Comparison of ENCODE assay signal across 15 mouse cellular contexts in the genomic region with DNA sequence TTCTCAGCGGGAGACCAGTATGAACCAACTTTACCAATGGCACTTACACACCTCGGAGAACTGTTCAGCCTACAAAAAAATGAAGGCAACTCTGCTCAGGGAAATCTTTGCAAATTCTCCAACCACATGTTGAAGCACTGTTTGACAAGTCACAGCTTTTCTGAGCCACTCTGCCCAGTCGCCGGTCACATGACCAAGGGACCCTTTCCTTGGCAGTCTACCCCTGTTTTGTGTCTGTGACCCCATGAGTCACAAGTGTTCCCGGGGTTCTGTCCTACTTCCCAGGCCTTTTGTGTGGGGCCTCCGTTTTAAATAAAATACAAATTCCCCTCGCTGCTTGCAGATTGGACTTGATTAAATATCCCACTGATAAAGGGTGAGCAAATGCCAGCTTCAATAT.
"Had no signal": no experiment of that assay in that cellular context is flagged by ENCODE, and none has a peak within 500 bp of the region (broad histone marks: within the 10 kb centered on the region; RNA-seq: fewer than 3 reads in every experiment).

No protein-coding gene starts in this region.

- H3K9ac ChIP-seq: kidney, embryonic 15.5 days; limb, embryonic 13.5 days; liver, embryonic 14.5 days; neural tube, embryonic 15.5 days had no signal

- H3K36me3 ChIP-seq: kidney, embryonic 15.5 days; limb, embryonic 13.5 days; midbrain, embryonic 10.5 days; neural tube, embryonic 15.5 days had no signal

- H3K27me3 ChIP-seq: limb, embryonic 13.5 days; neural tube, embryonic 15.5 days had no signal

- H3K4me1 ChIP-seq: kidney, embryonic 15.5 days; limb, embryonic 13.5 days; neural tube, embryonic 15.5 days had no signal

- DNase-seq: kidney, postnatal 14 days; left cerebral cortex, postnatal 4 days; lung, adult 18-20 months; lung, postnatal 4 days; midbrain, embryonic 14.5 days; right cerebral cortex, adult 18-20 months; thymus, adult 18-20 months; thymus, postnatal 14 days had no signal

- H3K27ac ChIP-seq: kidney, embryonic 15.5 days; limb, embryonic 13.5 days; liver, embryonic 14.5 days; midbrain, embryonic 10.5 days; neural tube, embryonic 15.5 days; stomach, postnatal 0 days had no signal

- H3K4me2 ChIP-seq: kidney, embryonic 15.5 days; limb, embryonic 13.5 days; neural tube, embryonic 15.5 days had no signal

- H3K9me3 ChIP-seq: kidney, embryonic 15.5 days; limb, embryonic 13.5 days; midbrain, embryonic 10.5 days; neural tube, embryonic 15.5 days had no signal

- H3K4me3 ChIP-seq: kidney, embryonic 15.5 days; limb, embryonic 13.5 days; midbrain, embryonic 10.5 days; myocyte; neural tube, embryonic 15.5 days had no signal
